Mouse (Mus musculus) adrenal gland, adult (tissue): ENCODE measurements at regions not wholly inside any gene's neighbourhood (a gene's known extent, or its start where the extent isn't known, plus 50 kb on each side); places are given as distances from the start of the nearest gene placed in this dataset.
A peak's percentile ranks its signal among the peaks of the same experiment; 100 is the strongest.
"Not testable (repeated sequence)": the region's sequence is repeated elsewhere in the genome, so short reads cannot be mapped to it uniquely, and the experiment has no call there.

Experiments used
- DNase-seq, 2 experiments: peaks; one replicate each; pipeline ENCODE4 v3.0.0; 2022 to 2023; ENCODE audit warnings: low spot score in 1 of 2; ENCODE audit not compliant: inconsistent age in 2 of 2

DNA sequence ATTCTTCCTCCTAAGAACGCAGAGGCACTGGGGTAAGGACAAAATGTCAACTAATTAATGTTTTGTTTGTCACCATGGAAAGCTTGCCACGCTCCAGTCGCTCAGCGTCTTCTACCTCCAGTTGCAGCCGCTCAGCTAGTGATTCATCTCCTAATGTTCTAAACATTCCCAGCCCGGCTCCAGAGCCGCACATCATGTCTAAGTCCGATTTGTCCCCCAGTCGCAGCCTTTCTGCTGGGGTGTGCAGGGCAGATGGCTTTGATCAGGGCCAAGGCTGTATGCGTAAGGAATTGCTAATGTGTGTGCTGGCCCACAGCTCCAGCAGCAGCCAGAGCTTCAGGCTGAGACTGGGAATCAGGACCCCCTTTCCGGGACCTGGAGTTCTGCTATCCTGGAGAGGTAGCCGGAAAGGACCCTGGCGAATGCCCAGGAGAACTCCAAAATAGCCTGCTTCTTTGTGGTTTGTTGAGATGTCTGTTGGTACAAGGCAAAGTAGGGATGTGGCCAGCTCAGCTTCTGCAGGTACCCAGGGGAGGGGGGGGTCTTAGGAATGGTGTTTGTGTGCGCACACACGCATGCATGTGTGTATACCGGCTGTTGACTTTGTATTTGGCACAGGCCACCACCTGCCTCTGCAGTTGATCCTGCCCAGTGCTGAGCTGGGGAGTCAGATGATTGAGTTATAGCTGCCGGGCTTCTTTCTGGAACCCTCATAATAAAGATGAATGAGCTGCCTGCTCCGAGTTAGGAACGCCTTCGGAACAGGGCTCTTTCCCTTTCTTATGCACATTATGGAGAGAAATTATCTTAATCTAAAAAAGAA, 143.0 kb upstream of the Kcng1 start:
- peak; percentile 27 to 40 for DNase-seq

DNA sequence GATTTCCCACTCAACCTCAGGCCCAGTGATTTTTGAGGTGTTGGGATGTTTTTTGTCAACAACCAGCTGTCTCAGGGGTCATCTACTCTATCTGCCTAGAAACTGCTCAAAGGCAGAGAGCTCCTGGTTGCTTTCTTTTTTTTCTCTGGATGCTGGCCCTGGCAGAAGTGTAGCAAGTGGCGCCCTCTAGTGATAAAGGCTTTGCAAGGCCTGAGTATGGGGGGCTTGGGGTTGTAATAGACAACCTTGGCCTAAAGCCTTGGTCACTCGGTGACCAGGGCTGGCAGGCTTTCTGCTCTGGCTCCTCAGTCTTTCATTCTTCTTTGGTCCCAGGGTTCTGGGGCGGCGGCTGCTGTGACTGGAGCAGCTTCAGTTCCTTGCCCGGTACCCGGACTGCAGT, 142.0 kb upstream of the Kcng1 start:
- DNase-seq = no peak

DNA sequence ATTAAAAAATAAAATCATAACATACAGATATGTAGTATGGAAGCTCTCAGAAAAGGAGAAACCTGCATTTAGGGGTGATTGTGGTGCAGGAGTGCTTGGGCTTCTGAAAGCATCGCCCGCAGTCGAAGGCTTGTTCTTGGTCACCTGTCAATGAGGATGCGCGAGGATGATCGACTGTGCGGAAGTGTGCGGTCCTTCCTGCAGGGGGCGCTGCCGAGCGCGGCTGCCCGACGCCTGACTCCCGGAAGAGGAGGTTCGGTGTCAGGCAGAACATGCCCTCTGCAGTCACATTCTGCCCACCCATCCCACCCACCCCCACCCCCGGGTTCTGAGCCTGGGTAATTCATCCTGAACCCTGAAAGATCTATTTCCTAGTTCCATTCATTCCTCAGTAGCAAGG, 133.6 kb upstream of the Kcng1 start:
- DNase-seq = no peak

DNA sequence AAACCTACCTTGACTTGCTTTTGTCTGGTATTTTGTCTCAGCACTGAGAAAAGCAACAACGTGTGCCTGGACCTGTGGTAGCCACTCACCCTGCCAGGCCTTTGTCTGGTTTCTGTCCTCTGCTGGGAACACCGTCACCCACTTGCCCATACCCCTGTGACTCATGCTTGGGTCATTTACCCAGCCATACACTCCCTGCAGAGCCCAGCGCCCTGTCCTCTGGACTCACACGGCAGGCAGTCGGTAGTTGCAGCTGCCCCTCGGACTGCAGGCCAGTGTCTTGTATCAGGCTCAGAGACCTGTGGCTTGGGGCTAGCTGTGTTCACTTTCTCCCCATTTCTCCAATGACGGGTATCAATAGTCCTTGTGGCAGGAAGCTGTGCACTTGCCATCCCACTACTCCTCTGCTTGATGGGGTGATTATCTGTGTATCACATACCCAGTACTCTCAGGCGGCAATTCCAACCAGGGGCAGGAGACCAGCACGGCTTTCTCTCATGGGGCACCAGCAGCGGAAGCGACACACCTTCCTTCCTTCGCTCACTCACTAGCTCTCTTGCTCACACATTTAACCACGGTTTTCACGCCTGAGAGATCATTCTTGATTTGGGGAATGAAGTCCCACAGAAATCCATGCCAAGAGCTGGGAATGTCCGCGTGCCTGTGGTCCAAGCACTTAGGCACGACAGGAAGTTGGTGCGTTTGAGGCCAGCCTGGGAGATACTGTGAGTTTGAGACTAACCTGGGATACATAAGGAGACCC, 132.8 kb upstream of the Kcng1 start:
- DNase-seq = no peak

DNA sequence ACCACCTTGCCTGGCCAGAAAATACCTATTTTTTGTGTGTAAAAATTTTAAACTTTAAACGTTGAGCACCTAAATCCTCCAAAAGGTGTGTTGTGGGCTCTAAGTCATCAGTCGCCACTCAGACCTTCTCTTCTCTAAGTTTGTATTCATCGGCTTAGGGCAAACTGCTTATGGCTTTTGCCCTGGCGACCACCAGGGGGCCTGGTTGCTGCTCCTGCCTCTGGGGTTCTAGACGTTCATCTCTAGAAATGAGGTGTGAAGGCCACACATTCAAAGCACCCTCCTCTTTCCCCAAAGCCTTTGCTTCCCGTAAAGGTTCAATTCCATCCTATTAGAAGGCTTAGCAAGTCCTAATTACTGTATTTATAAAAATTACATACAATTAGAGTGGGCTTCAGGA, 131.3 kb upstream of the Kcng1 start:
- no peak for DNase-seq

DNA sequence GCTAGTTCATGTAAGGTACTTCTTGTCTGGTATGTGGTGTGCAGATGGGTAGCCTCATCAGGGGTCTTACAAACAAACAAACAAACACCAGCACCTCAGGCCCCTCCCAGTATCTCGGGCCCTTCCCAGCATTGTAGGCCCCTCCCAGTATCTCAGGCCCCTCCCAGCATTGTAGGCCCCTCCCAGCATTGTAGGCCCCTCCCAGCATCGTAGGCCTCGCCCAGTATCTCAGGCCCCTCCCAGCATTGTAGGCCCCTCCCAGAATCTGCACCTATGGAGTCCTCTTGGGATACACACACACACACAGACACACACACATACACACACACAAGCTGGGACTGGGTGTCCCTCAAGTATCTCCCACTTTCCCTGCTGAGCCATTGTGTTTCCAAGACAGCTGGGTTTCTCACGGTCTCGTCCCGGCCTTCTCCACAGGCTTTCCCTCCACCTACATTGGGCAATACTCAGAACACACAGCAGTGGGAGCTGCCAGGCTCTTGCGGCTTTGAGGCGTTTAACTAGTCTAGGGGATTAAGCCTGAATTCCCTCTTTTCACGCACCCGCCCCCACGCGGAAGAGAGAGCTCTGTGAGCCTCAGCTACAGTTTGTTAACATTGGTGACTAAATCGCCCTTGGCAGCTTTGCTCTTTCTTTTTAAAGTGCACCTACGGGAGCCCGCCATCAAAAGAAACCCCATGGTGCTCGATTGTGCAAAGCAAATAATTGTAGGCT, 121.4 kb upstream of the Kcng1 start:
- no peak for DNase-seq

DNA sequence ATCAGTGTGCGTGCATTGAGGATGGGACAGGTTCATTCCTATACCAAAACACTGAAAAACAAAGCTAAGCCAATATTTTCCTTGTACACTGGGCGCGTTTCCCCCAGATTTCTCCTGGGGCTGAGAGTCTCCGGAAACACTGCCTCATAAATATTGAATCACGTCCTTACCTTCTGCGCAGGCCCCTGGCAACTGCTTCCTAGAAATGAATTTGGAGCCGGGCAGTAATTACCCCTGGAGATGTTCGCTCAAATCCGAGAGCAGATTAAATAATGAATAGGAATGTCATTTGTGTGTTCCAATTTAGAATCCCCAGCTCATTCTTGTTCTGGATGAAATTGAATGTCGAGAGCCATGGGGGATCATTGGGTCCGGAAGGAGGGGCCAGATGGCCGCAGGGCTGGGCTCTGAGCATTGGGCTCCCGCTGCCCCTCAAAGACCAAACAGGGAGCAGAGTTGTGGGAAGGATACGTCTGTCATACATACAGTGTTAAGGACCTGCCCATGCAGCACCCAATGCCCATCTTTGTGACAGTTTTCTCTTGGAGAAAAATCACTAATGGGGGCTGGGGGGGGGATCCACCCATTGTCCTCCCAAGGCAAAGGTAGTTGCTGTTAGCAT, 117.7 kb upstream of the Kcng1 start:
- DNase-seq = no peak

DNA sequence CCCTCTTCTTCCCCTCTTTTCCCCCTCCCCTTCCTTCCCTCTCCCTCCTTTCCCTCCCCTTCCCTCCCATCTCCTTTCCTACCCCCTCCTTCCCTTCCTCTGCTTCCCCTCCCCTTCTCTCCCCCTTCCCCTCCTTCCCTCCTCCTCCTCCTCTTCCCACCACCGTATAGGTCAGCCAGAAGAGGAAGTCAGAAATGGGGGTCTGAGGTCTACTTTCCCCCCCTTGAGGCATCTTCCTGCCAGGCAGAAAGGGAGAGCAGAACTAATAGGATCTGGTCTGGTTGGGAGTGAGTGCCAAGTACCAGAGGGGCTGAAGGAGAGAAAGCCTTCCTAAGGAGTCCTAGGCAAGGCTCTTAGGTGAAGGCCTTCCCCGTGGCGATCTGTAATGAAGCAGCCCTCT, 114.8 kb upstream of the Kcng1 start:
- no peak for DNase-seq

DNA sequence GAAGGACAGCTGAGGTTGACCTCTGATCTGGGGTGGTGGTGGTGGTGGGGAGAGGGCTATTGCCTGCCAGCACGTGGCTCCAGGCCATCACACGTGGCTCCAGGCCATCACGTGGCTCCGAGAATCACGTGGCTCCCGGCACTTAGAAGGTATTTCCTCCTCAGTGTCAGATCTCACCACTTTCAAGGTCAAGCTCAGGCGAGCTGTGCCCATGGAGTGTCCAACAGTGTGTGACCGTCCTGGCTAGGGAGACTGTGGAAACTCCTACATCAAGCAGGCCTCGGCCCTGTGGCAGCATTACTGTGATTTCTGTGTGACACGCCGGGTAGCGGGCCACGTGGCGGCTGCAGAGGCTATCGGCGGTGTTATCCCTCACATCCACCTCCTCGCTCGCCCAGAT, 111.8 kb upstream of the Kcng1 start:
- DNase-seq = no peak

DNA sequence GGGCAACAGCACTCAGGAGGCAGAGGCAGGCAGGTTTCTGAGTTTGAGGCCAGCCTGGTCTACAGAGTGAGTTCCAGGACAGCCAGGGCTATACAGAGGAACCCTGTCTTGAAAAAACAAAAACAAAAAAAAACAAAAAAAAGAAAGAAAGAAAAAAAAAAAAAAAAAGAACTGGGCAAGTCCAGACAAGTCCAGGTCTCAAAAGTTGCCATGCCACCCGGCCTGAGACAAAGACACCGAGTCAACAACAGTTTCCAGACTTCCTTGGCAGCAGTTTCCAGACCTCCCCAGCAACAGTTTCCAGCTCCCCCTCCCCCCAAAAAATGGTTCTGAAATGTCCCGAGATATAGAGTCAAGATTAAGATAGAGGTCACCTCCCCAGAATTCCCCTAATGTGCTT, 110.6 kb upstream of the Kcng1 start:
- DNase-seq = not testable (repeated sequence)

DNA sequence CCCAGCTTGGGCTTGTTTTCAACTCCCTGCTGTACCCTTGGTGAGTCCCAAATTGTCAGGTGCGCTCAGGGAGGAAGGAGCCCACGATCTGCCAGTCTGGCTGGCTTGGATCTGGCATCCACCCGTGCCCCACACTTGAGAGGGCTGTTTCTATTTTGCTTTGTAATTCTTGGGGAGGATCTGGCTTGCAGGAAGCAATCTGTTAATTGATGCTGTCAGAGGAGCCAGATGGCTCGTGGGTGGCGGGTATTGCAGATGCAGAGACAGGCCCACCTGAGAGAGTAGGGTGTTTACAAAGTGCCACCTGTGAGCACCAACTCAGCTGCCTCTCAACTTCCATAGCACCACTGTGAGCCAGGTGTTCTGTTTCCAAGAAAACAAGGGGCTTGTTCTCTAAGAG, 99.1 kb upstream of the Kcng1 start:
- DNase-seq = no peak

DNA sequence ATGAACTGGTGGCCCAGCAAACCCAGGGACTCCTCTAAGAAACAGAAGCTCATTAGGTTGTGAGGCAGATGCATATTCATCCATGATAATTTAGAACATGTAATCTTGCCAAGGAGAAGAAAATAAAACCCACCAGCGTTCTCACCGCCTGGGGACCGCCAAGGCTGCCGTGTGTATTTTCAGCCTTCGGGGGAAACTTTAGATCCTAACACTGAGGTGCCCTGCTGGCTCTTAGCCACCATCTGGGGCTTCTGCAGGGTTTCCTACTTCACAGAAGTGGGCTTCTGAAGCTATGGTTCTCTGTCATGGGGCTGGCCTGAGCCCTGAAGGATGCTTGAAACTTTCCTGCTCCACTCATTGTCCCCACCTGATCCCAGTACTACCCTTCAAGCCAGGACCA, 90.8 kb upstream of the Kcng1 start:
- DNase-seq = no peak

DNA sequence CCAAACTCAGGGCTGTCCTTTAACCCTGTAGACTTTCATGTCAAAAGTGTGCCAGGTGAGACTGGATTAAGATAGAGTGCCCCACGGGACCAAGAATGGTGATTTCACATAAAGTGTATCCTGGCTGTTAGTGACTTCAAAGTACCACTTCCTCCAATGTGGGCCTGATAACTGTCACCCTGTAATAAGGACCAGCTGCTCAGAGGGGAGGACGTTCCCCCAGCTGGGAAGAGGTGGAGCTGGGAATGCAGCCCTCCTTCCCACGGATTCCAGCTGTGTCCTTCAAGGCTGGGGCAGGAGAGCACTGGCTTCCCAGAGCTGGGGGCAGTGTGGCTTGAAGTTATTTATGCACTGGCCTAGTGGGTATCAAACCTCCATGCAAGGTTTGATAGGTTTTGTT, 89.7 kb upstream of the Kcng1 start:
- no peak for DNase-seq

DNA sequence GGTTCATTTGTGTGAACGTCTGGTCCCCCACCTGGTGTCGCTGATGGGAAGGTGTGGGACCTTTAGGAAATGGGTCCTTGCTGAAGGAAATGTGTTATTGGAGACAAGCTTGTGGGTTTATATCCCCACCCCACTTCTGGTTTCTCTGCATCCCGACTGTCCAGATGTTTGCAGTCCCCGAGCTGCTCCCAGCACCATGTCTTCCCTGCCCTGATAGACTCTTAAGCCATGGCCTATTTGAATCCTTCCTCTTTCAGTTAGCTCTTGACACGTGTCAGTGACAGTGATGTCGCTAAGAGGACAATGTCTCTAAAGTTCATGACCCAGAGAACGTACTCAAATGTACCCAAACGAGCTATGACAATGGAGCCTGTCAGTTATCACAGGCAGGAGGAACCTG, 77.7 kb upstream of the Kcng1 start:
- DNase-seq = no peak

DNA sequence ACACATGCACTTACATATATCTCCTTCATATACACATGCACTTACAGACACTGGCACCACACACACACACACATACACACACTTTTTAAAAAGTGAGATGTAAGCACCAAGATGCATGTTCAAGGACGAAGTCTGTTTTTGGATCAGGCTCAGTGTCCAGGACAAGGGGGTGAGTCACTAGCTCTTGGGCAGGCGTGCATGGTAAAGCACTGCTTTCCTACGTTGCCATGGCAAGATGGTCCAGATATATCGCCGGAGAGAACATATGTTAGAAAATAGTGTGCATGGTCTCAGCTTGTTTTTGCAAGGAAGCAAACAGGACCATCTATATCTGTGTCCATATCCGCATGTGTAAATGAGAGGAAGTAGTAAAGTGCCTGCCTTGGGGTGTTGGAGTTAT, 77.0 kb upstream of the Kcng1 start:
- no peak for DNase-seq

DNA sequence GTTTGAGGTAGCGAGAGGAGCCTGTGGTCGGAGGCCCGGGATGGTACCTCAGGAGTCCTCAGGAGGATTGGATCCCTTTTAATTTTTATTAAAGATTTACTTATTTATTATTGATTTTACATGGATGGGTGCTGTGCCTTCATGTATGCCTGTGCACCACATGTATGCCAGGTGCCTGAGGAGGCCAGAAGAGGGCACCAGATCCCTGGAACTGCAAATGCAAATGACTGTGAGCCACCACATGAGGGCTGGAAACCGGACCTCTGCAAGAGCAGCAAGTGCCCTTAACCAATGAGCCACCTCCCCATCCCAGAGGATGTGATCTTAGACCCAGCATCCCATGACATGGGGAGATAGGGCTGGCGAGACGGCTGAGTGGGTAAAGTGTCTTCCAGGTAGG, 76.3 kb upstream of the Kcng1 start:
- no peak for DNase-seq

DNA sequence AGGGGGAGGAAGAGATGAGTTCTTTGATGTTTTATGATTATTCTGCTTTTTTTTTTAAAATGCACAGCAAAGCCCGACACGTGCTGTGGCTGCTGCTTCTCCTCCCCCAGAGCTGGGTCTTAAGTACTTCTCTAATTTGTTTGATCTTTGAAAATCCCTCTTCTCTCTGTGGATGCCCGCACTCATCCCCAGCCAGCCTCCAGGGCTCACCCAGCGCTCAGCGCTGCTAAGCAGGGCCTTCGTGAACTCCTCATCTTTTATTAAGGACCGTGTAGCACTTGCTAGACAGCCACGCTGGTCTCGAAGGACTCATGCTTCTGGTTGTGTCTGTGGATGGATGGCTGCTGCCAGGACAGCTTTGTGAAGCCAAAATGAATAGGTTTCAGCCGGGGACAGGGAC, 72.9 kb upstream of the Kcng1 start:
- no peak for DNase-seq

DNA sequence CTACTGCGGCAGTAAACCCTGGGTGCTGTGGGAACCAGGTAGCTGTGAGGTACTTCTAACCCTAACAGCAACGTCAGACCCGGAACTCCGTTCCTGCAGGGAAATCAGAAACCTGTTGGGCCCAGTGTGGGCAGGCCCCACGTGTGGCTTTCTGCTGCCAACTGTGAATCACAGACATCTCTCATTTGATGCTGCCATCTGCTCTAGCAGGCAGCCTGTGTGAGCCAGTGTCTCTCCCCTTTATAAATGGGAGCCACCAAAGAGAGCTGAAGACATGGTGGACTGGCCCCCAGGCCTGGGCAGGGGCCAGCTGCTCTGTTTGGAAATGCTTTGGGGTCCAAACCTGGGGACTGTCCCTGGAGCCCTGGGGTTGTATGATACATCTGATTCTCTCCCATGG, 71.1 kb upstream of the Kcng1 start:
- DNase-seq = no peak

DNA sequence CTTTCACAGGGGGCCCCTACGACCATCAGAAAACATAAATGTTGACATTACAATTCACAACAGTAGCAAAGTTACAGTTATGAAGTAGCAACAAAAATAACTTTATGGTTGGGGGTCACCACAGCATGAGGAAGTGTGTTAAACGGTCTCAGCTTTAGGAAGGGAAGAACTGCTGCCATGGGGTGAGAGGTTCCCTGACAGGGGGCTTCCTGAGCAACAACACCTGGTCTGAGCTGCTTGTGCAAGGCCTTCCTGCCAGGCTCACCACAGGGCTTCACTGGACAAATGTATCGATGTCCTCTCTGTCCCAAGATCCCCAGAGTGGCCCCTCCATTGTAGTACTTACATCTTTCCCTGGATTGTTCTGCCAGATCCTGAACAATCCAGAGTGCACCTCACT, 70.7 kb upstream of the Kcng1 start:
- DNase-seq = no peak

DNA sequence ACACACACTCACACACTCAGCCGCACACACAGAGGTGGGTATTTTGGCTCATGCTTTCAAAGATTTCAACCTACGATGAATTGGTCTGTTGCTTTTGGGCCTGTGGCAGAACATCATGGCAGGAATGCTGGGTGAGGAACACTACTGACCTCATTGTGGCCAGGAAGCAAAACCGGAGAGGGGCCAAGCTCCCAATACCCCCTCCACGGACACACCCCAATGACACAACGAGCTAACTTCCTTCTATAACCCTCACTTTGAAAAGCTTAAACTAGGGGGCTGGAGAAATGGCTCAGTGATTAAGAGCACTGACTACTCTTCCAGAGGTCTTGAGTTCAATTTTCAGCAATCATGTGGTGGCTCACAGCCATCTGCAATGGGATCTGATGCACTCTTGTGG, 63.8 kb upstream of the Kcng1 start:
- DNase-seq = no peak

DNA sequence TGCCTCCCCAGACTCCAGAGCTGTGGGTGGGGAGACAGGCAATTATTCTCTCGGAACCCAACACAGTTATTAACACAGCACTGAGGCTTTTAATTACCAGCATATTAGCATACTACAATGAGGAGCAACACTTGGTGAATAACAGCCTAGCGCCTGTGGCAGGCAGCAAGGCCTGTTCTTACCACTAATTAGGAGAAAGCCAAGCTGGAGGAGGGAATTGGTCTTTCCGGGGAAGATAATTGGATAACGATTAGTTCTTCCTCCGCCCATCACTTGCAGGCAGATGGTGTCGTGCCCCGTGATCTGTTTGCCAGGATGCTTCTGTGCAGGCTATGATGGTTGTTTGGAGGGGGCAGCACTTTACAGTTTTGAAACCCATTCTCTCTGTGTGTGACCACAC, 62.2 kb upstream of the Kcng1 start:
- no peak for DNase-seq

DNA sequence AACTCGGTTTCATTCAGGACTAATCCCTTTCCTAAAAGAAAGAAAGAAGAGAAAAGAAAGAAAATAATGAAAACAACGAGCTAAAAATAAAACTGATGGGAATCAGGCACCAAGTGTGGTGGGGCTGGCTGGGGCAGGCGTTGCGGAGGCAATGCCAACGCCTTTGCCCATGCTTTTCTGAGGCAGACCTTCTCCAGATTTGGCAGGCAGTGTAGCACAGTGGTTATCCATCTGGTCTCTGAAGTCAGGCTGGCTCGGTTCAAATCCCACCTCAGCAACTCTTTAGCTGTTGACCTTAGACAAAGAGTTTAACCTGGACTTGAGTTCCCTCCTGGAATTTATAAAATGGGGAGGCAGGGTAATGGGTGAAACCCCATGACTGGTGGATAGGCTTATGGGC, 57.3 kb upstream of the Kcng1 start:
- DNase-seq = no peak
